Mouse (Mus musculus) left cerebral cortex, postnatal 14 days (tissue): ENCODE data around the gene Ypel1. TPM values are rescaled to one million over a fixed set of nuclear protein-coding genes. Genes with fewer than 3 reads are reported as not detected.

ENCODE experiments used
- DNase-seq, 2 experiments: peaks; one replicate each; pipeline ENCODE4 v3.0.0; 2021 to 2022; ENCODE audit warnings: low spot score in 2 of 2, mixed read lengths in 1 of 2
- intact Hi-C: fragments of 180-260 bp; cut with DNase I; formaldehyde crosslinking; loops from one replicate; pipeline ENCODE4 v1.15.1; 2025
- microRNA-seq, 2 experiments: library from miRNA; unstranded; fragments of <30 nt; microRNA quantifications; one replicate each; pipeline ENCODE4 v1.2.0; 2022
- total RNA-seq, 2 experiments: library from RNA; stranded (reverse); gene quantifications; 2 replicates each; pipeline ENCODE4 v1.2.3; 2021

Ypel1 gene
- total RNA-seq, 2 experiments from 2014 or later = 61.7 to 62.2 TPM

- no peak for DNase-seq
- intact Hi-C loops = loop anchor here (5.0 kb wide), 1 partner anchor 144 kb away; the partner anchor contains the start of gene Tmem191c
These were observed 63.4 kb downstream of the Ypel1 start for GRCm38 (mm10) chr16:17132906-17133200.

Small RNA genes lying within 50 kb of the gene (microRNA-seq; reads per million reads assigned to microRNA genes)
- gene Mir130b (285 to 326 reads per million in 2 experiments), gene Mir301b (5.0 to 9.8 reads per million in 2 experiments)

Other genes with a start within 250 kb of the Ypel1 start
- gene Spag6l, start 240.2 kb upstream of the Ypel1 start, total RNA-seq = 1 to 10 TPM; 8.4 to 9.3 TPM
- gene Igll1, start 205.7 kb upstream of the Ypel1 start, total RNA-seq = not detected
- 10 to 100 TPM; 58.9 to 68.2 TPM for gene Top3b, start 199.0 kb upstream of the Ypel1 start, total RNA-seq
- gene Vpreb1, start 198.9 kb upstream of the Ypel1 start, total RNA-seq = not detected
- gene Ppm1f, start 173.2 kb upstream of the Ypel1 start, total RNA-seq = 10 to 100 TPM; 34.3 TPM
- gene Mapk1, start 86.3 kb upstream of the Ypel1 start, total RNA-seq = 100 to 1,000 TPM; 524 to 615 TPM
- gene Ppil2, start 41.6 kb downstream of the Ypel1 start, total RNA-seq = 10 to 100 TPM; 84.7 to 85.2 TPM
- gene 2610318N02Rik, start 55.5 kb downstream of the Ypel1 start, total RNA-seq = 1 to 10 TPM; 2.3 to 3.0 TPM
- 10 to 100 TPM; 16.8 to 23.1 TPM for gene Sdf2l1, start 62.7 kb downstream of the Ypel1 start, total RNA-seq
- gene Ydjc, start 74.9 kb downstream of the Ypel1 start, total RNA-seq = 10 to 100 TPM; 37.4 to 38.2 TPM
- 1 to 10 TPM; 4.6 to 5.4 TPM for gene Ccdc116, start 77.5 kb downstream of the Ypel1 start, total RNA-seq
- 100 to 1,000 TPM; 143 to 144 TPM for gene Ube2l3, start 133.0 kb downstream of the Ypel1 start, total RNA-seq
- gene Rimbp3, start 138.9 kb downstream of the Ypel1 start, total RNA-seq = 1 to 10 TPM; 1.5 to 1.8 TPM
- gene Hic2, start 163.9 kb downstream of the Ypel1 start, total RNA-seq = 1 to 10 TPM; 4.8 to 5.0 TPM
- gene Tmem191c, start 206.4 kb downstream of the Ypel1 start, total RNA-seq = 100 to 1,000 TPM; 118 to 134 TPM